Mouse (Mus musculus) inflammation-experienced regulatory T-cells, adult 16 weeks (primary cell): ENCODE measurements around the gene Gm4567. TPM values are rescaled to one million over a fixed set of nuclear protein-coding genes. Genes with fewer than 3 reads are reported as not detected.

ENCODE experiments used
- polyA plus RNA-seq: library from polyadenylated mRNA; unstranded; fragments of 100-300 nt; shearing (Covaris generic); gene quantifications from one replicate; pipeline ENCODE4 v1.2.1, GENCODE M21; 2017

The Gm4567 gene
- not detected for polyA plus RNA-seq

GRCm38 (mm10) chr7:22719610-22720009 is at the start of gene Gm4567:
TSS of gene Gm4567 (minus strand) at chr7:22719710.

GRCm38 (mm10) chr7:22761397-22761796 is 41.9 kb upstream of the Gm4567 start, which contains the start of gene Vmn1r157:
TSS of gene Vmn1r157 (plus strand) at chr7:22761697.

GRCm38 (mm10) chr7:22692217-22692616 is 27.3 kb downstream of the Gm4567 start, which contains the start of gene Gm8693:
TSS of gene Gm8693 (minus strand) at chr7:22692317.

Other genes with a start within 250 kb of the Gm4567 start
- not detected for gene Vmn1r151, start 220.0 kb downstream of the Gm4567 start, polyA plus RNA-seq
- gene Vmn1r152, start 196.7 kb downstream of the Gm4567 start, polyA plus RNA-seq = not detected
- not detected for gene Gm8677, start 184.8 kb downstream of the Gm4567 start, polyA plus RNA-seq
- gene Gm4201, start 154.4 kb downstream of the Gm4567 start, polyA plus RNA-seq = not detected
- not detected for gene Gm4565, start 131.6 kb downstream of the Gm4567 start, polyA plus RNA-seq
- gene Vmn1r155, start 61.7 kb downstream of the Gm4567 start, polyA plus RNA-seq = not detected
- not detected for gene Gm8693, start 27.4 kb downstream of the Gm4567 start, polyA plus RNA-seq
- not detected for gene Vmn1r157, start 42.0 kb upstream of the Gm4567 start, polyA plus RNA-seq
- not detected for gene Vmn1r158, start 71.1 kb upstream of the Gm4567 start, polyA plus RNA-seq
- not detected for gene Vmn1r159, start 123.9 kb upstream of the Gm4567 start, polyA plus RNA-seq
- not detected for gene Vmn1r160, start 151.5 kb upstream of the Gm4567 start, polyA plus RNA-seq